Mouse (Mus musculus): Measurements from ENCODE around the gene Dnah17. TPM values are rescaled to one million over a fixed set of nuclear protein-coding genes. Genes with fewer than 3 reads are reported as not detected.

The Dnah17 gene
- polyA plus RNA-seq, 1 experiment, result 0.16 TPM

DNA sequence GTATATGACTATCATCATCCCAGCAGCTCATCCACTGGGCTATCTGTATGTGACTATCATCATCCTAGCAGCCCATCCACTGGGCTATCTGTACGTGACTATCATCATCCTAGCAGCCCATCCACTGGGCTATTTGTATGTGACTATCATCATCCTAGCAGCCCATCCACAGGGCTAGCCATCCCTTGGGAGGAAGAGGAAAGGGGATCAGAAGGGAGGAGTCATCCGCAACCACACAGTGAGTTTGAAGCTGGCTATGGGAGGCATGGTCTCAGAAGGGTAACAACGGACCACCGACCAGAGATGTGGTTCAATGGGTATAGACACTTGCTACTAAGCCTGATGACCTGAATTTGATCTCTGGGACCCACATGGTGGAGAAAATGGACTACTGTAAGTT is 14.7 kb upstream of the Dnah17 start:
- TF ChIP-seq USF1 (IDR thresholded peaks at IDR 0.05; ENCODE audit: low read depth) (no peak), REST (IDR thresholded peaks at IDR 0.05; ENCODE audit: insufficient read depth, insufficient read length) (no peak), TCF12 (IDR thresholded peaks at IDR 0.05; ENCODE audit: insufficient read depth, poor library complexity, severe bottlenecking) (no peak), SRF (IDR thresholded peaks at IDR 0.05; ENCODE audit: control insufficient read depth, insufficient read length, low read depth) (no peak), MAX (IDR thresholded peaks at IDR 0.05; ENCODE audit: low read depth) (no peak), E2F4 (IDR thresholded peaks at IDR 0.05; ENCODE audit: insufficient read depth) (no peak), CEBPB (IDR thresholded peaks at IDR 0.05; ENCODE audit: insufficient read depth, poor library complexity, severe bottlenecking) (no peak), MYOD1 (IDR thresholded peaks at IDR 0.05; ENCODE audit: control insufficient read depth in 1 of 3, insufficient read length in 2 of 3, low read depth in 2 of 3) (no peak), POLR2A (IDR thresholded peaks at IDR 0.05; ENCODE audit: insufficient read length, low read depth) (no peak), MYOG (IDR thresholded peaks at IDR 0.05; ENCODE audit: control insufficient read depth in 1 of 3, insufficient read depth in 1 of 3, insufficient read length in 2 of 3, low read depth in 2 of 3) (no peak), TCF3 (IDR thresholded peaks at IDR 0.05; ENCODE audit: insufficient read length, low read depth) (no peak), POLR2AphosphoS2 (IDR thresholded peaks at IDR 0.05; ENCODE audit: insufficient read length, low read depth) (no peak)
- Histone ChIP-seq H3K4me3 (no peak overlapping the region), H3K27me3 (ENCODE audit: control insufficient read depth, insufficient read depth, insufficient read length) (no peaks in the 10 kb centered on the region), H3K36me3 (ENCODE audit: control insufficient read depth, insufficient read depth) (no peaks in the 10 kb centered on the region), H3ac (ENCODE audit: control insufficient read depth, insufficient read length) (no peak overlapping the region), H3K79me2 (ENCODE audit: control insufficient read depth, insufficient read depth) (no peaks in the 10 kb centered on the region), H3K4me2 (ENCODE audit: low read depth) (peak overlapping the region; percentile 70)

DNA sequence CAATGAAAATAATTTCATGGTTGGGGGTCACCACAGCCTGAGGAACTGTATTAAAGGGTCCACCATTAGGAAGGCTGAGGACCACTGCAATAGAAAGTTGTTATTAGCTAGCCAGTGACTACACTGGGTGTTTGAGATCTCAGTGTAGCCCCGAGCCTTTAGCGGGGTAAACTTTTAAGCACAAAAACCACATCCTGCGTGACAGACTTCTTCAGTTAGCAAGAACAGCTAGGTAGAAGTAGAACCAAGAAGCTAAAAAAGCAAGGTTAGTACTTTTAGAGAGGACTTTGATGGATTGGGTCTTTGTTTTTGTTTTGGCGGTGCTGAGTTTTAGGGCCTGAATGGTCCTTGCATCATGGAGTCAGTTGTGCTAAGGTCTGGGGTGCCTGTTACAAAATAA is 13.3 kb upstream of the Dnah17 start:
- Histone ChIP-seq H3ac (ENCODE audit: control insufficient read depth, insufficient read length) (no peak overlapping the region), H3K36me3 (ENCODE audit: control insufficient read depth, insufficient read depth) (no peaks in the 10 kb centered on the region), H3K4me3 (no peak overlapping the region), H3K4me2 (ENCODE audit: low read depth) (no peak overlapping the region), H3K27me3 (ENCODE audit: control insufficient read depth, insufficient read depth, insufficient read length) (no peaks in the 10 kb centered on the region), H3K79me2 (ENCODE audit: control insufficient read depth, insufficient read depth) (no peaks in the 10 kb centered on the region)
- TF ChIP-seq REST (IDR thresholded peaks at IDR 0.05; ENCODE audit: insufficient read depth, insufficient read length), result no peak
- TF ChIP-seq MYOD1 (IDR thresholded peaks at IDR 0.05; ENCODE audit: control insufficient read depth in 1 of 3, insufficient read length in 2 of 3, low read depth in 2 of 3), result no peak
- no peak for TF ChIP-seq POLR2A (IDR thresholded peaks at IDR 0.05; ENCODE audit: insufficient read length, low read depth)
- no peak for TF ChIP-seq USF1 (IDR thresholded peaks at IDR 0.05; ENCODE audit: low read depth)
- TF ChIP-seq MAX (IDR thresholded peaks at IDR 0.05; ENCODE audit: low read depth), result no peak
- TF ChIP-seq TCF12 (IDR thresholded peaks at IDR 0.05; ENCODE audit: insufficient read depth, poor library complexity, severe bottlenecking), result no peak

DNA sequence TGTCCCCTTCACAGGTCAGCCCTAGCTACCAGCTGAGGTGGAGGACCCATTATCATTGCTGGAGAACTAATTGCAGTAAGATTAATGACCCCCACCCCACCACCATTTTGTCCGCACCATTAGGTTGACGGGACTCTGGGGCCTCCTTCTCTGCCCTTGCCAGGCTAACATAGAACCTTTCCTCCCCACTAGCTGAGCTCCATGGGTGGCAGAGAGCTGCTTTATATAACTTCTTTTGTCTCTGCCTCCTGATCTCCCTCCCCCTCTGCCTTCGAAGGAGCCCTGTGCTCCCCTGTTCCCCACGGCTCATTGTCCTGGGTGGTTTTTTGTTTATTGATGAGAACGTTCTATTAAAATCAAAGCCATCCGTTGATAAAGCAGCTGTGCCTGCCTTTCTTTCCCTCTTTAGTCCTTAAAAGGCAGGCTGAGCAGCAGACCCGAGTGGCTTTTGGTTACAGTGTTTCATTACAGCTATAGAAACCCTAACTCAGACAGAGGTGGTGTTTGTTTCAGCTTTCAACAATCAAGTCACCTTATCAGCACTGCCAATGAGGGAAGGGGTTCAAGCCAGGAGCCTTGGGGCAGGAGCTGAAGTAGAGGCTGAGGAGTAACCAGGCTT is 12.2 kb upstream of the Dnah17 start:
- no peaks in the 10 kb centered on the region for H3K36me3 ChIP-seq (ENCODE audit: control insufficient read depth, insufficient read depth)

DNA sequence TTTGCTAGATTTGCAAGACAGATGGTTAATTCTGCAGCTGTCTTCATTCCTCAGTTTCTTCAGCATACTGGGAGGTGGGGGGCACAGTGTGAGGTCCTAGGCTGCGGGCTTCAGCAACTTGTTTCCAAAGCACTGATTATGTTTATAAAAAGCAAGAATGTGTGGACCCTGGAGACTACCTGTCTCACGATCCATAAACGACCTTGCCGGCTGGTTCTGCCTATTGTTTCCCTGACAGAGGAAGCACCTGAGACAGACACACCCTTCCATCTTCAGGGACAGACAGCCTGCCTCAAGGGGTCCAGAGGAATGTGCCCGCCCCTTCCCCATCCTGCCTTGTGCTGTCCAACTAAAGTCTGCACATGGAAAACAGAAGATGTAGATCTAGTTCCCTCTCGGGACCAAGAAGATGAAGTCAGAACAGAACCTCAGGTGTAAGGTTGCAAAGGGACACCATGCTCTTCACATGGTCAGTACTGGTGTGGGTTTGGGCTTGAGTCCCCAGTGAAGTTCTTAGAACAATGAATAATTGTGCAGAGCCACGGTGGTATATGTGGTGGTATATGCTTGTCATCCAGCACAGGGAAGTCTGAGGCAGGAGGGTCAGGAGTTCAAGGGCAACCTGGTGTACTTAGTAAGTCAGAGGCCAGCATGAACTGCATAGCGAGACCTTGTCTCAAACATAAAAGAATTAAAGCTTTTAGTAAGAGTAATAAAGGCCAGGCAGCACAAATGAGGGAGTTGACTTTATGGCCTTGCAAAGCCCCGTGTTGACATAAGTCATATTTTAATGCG is 10.5 kb upstream of the Dnah17 start:
- H3K36me3 ChIP-seq (ENCODE audit: control insufficient read depth, insufficient read depth), result no peaks in the 10 kb centered on the region
- H3K27me3 ChIP-seq (ENCODE audit: control insufficient read depth, insufficient read depth, insufficient read length), result no peaks in the 10 kb centered on the region
- no peak overlapping the region for H3ac ChIP-seq (ENCODE audit: control insufficient read depth, insufficient read length)
- TF ChIP-seq REST (IDR thresholded peaks at IDR 0.05; ENCODE audit: insufficient read depth, insufficient read length) (no peak), MYOD1 (IDR thresholded peaks at IDR 0.05; ENCODE audit: control insufficient read depth in 1 of 3, insufficient read length in 2 of 3, low read depth in 2 of 3) (no peak), E2F4 (IDR thresholded peaks at IDR 0.05; ENCODE audit: insufficient read depth) (no peak), SRF (IDR thresholded peaks at IDR 0.05; ENCODE audit: control insufficient read depth, insufficient read length, low read depth) (no peak)
- H3K4me2 ChIP-seq (ENCODE audit: low read depth), result no peak overlapping the region
- no peak overlapping the region for H3K4me3 ChIP-seq
- H3K79me2 ChIP-seq (ENCODE audit: control insufficient read depth, insufficient read depth), result no peaks in the 10 kb centered on the region

More for the DNA sequence above, 12.2 kb upstream of the Dnah17 start:
- H3K27me3 ChIP-seq (ENCODE audit: control insufficient read depth, insufficient read depth, insufficient read length), result no peaks in the 10 kb centered on the region
- no peak overlapping the region for H3K4me2 ChIP-seq (ENCODE audit: low read depth)
- H3ac ChIP-seq (ENCODE audit: control insufficient read depth, insufficient read length), result no peak overlapping the region
- TF ChIP-seq MAX (IDR thresholded peaks at IDR 0.05; ENCODE audit: low read depth), result no peak
- no peak for TF ChIP-seq SRF (IDR thresholded peaks at IDR 0.05; ENCODE audit: control insufficient read depth, insufficient read length, low read depth)
- no peak for TF ChIP-seq USF1 (IDR thresholded peaks at IDR 0.05; ENCODE audit: low read depth)
- no peak for TF ChIP-seq POLR2AphosphoS2 (IDR thresholded peaks at IDR 0.05; ENCODE audit: insufficient read length, low read depth)
- TF ChIP-seq MYOD1 (IDR thresholded peaks at IDR 0.05; ENCODE audit: control insufficient read depth in 1 of 3, insufficient read length in 2 of 3, low read depth in 2 of 3), result no peak
- no peak for TF ChIP-seq CEBPB (IDR thresholded peaks at IDR 0.05; ENCODE audit: insufficient read depth, poor library complexity, severe bottlenecking)
- TF ChIP-seq TCF12 (IDR thresholded peaks at IDR 0.05; ENCODE audit: insufficient read depth, poor library complexity, severe bottlenecking), result no peak
- TF ChIP-seq POLR2A (IDR thresholded peaks at IDR 0.05; ENCODE audit: insufficient read length, low read depth), result no peak
- TF ChIP-seq E2F4 (IDR thresholded peaks at IDR 0.05; ENCODE audit: insufficient read depth), result no peak
- no peak for TF ChIP-seq REST (IDR thresholded peaks at IDR 0.05; ENCODE audit: insufficient read depth, insufficient read length)
- no peak for TF ChIP-seq MYOG (IDR thresholded peaks at IDR 0.05; ENCODE audit: control insufficient read depth in 1 of 3, insufficient read depth in 1 of 3, insufficient read length in 2 of 3, low read depth in 2 of 3)
- TF ChIP-seq TCF3 (IDR thresholded peaks at IDR 0.05; ENCODE audit: insufficient read length, low read depth), result no peak
- no peak overlapping the region for H3K4me3 ChIP-seq
- H3K79me2 ChIP-seq (ENCODE audit: control insufficient read depth, insufficient read depth), result no peaks in the 10 kb centered on the region
